Mouse (Mus musculus): ENCODE measurements around the gene Cep55. TPM values are rescaled to one million over a fixed set of nuclear protein-coding genes. Genes with fewer than 3 reads are reported as not detected.

Gene Cep55
- 5.5 and 6.7 TPM in 2 replicates for polyA plus RNA-seq (2015; fragmentation: Nextera tagmentation; extraction: Ambion mirVana)

GRCm38 (mm10) chr19:38054720-38055192 is at the start of gene Cep55:
Cep55 (plus strand) TSS chr19:38055011.

GRCm38 (mm10) chr19:38043281-38043981 is 11.4 kb upstream of the Cep55 start, which contains the start of gene Myof:
Myof (minus strand) TSS chr19:38043577.

GRCm38 (mm10) chr19:38096858-38097758 is 42.3 kb downstream of the Cep55 start, which contains the start of gene Ffar4:
Ffar4 (plus strand) TSS chr19:38097071.

Other genes starting within 250 kb of the Cep55 start
- 5.6 and 6.6 TPM in 2 replicates for gene Myof, start 11.4 kb upstream of the Cep55 start, polyA plus RNA-seq (2015; fragmentation: Nextera tagmentation; extraction: Ambion mirVana)
- 1.0 and 3.2 TPM in 2 replicates for gene Ffar4, start 42.1 kb downstream of the Cep55 start, polyA plus RNA-seq (2015; fragmentation: Nextera tagmentation; extraction: Ambion mirVana)
- gene Rbp4, start 70.3 kb downstream of the Cep55 start, polyA plus RNA-seq (2015; fragmentation: Nextera tagmentation; extraction: Ambion mirVana) = 34.9 and 66.9 TPM in 2 replicates
- not detected in 2 replicates for gene Pde6c, start 77.8 kb downstream of the Cep55 start, polyA plus RNA-seq (2015; fragmentation: Nextera tagmentation; extraction: Ambion mirVana)
- gene Fra10ac1, start 169.1 kb downstream of the Cep55 start, polyA plus RNA-seq (2015; fragmentation: Nextera tagmentation; extraction: Ambion mirVana) = 18.4 and 21.3 TPM in 2 replicates
- gene Lgi1, start 209.5 kb downstream of the Cep55 start, polyA plus RNA-seq (2015; fragmentation: Nextera tagmentation; extraction: Ambion mirVana) = 3.1 and 3.5 TPM in 2 replicates